Mouse (Mus musculus): ENCODE data around the gene Gfpt1.

DNA sequence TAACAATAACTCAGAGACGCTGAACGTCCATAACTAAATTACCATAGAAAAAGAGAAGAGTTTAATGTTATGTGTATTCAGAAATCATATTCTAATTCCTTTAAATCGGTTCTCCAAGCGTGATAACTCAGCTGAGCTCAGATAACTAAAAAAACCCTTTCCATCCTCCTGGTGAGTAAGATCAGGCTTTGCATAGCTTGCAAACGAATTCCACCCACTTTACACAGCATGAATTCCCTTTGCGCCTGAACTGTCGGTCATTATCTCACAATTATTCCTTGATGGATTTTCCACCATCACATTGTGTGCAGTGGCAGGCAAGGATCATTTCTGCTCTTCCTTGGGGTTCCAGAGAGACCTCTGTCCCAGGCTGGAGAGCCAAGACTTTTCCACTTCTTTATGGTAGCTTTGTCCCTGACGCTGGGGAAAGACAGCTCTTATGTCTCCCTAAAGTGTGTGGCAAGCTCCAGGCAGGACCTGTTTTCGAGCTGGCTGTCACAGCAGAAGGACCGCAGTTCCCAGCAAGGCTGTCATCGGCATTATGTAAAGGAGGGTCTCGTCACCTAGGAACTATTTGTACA is 91.4 kb downstream of the Gfpt1 start:
- TF ChIP-seq CTCF (IDR thresholded peaks at IDR 0.05; ENCODE audit: low read depth, low read length) (no peak), EP300 (IDR thresholded peaks at IDR 0.05; ENCODE audit: insufficient read depth, low read depth, low read length) (no peak)
